Mouse (Mus musculus) olfactory bulb, adult 2 months (tissue): ENCODE results near the gene Aplp2. TPM values are rescaled to one million over a fixed set of nuclear protein-coding genes. Genes with fewer than 3 reads are reported as not detected.

Experiments
- H3K27ac ChIP-seq: fragments of 200-500 bp; 2 replicates; pipeline ENCODE4 v1.5.1; 2012; ENCODE audit warnings: low read depth, low read length; ENCODE audit not compliant: insufficient read depth
- H3K4me1 ChIP-seq: fragments of 200-500 bp; 2 replicates; pipeline ENCODE4 v1.6.1; 2012; ENCODE audit warnings: low read length; ENCODE audit not compliant: control insufficient read depth, insufficient read depth
- H3K4me3 ChIP-seq: fragments of 200-500 bp; 2 replicates; pipeline ENCODE4 v1.5.1; 2012; ENCODE audit warnings: mild to moderate bottlenecking, low read depth, low read length, moderate library complexity; ENCODE audit not compliant: insufficient read depth
- CTCF ChIP-seq: fragments of 200-500 bp; IDR thresholded peaks from 2 replicates; pipeline ENCODE4 v1.5.1; 2012; ENCODE audit warnings: low read depth, mild to moderate bottlenecking, low read length, moderate library complexity; ENCODE audit not compliant: insufficient read depth
- POLR2A ChIP-seq: fragments of 200-500 bp; IDR thresholded peaks from 2 replicates; pipeline ENCODE4 v1.6.1; 2012; ENCODE audit warnings: mild to moderate bottlenecking, low read depth, low read length, moderate library complexity; ENCODE audit not compliant: insufficient read depth
- WGBS: fragments of 180-500 bp; shearing (Covaris S2); methylation state at CpG from one replicate; pipeline ENCODE4 v1.1.7; 2018; 5-methylcytosine and 5-hydroxymethylcytosine counted together
- polyA plus RNA-seq: library from polyadenylated mRNA; stranded (reverse); fragments of >200 nt; gene quantifications from 2 replicates; pipeline ENCODE4 v1.2.4, GENCODE M21; 2012; ENCODE audit warnings: low replicate concordance; ENCODE audit not compliant: missing spikeins, insufficient read depth, insufficient read length

The Aplp2 gene
- polyA plus RNA-seq, 1 experiment, result 531 TPM

GRCm38 (mm10) chr9:31196742-31197141 lies 14.9 kb downstream of the Aplp2 start:
- H3K27ac ChIP-seq, result no peak overlapping the region
- H3K4me1 ChIP-seq, result peaks cover 4% of the 10 kb centered on the region; the same call in 1 of the 2 replicates
- no peak for TF ChIP-seq POLR2A
- H3K4me3 ChIP-seq, result no peak overlapping the region

- no peak overlapping the region for H3K4me3 ChIP-seq
- no peak for TF ChIP-seq POLR2A
- no peak for TF ChIP-seq CTCF
- no peak overlapping the region for H3K27ac ChIP-seq
- 76% methylated on average over 1 of the region's 1 CpGs for WGBS
- peaks cover 4% of the 10 kb centered on the region; the same call in 1 of the 2 replicates for H3K4me1 ChIP-seq
Observed at GRCm38 (mm10) chr9:31195573-31195972, 16.0 kb downstream of the Aplp2 start.

- 94% methylated on average over 7 of the region's 7 CpGs for WGBS
- Histone ChIP-seq H3K4me3 (no peak overlapping the region), H3K4me1 (0 out of 2 replicates have a peak, but pooled peaks cover 2% of the 10 kb centered on the region), H3K27ac (no peak overlapping the region)
- TF ChIP-seq POLR2A, result no peak
- TF ChIP-seq CTCF, result no peak
Observed at GRCm38 (mm10) chr9:31192378-31192777, 19.2 kb downstream of the Aplp2 start.

GRCm38 (mm10) chr9:31191543-31191942 lies 20.1 kb downstream of the Aplp2 start:
- TF ChIP-seq POLR2A (no peak), CTCF (no peak)
- H3K4me3 ChIP-seq, result no peak overlapping the region
- 62% methylated on average over 7 of the region's 7 CpGs for WGBS
- H3K4me1 ChIP-seq, result 0 out of 2 replicates have a peak, but pooled peaks cover 2% of the 10 kb centered on the region
- no peak overlapping the region for H3K27ac ChIP-seq

- no peak for TF ChIP-seq POLR2A
- no peak for TF ChIP-seq CTCF
- Histone ChIP-seq H3K27ac (no peak overlapping the region), H3K4me1 (0 out of 2 replicates have a peak, but pooled peaks cover 2% of the 10 kb centered on the region), H3K4me3 (no peak overlapping the region)
- WGBS, result 37% methylated on average over 2 of the region's 2 CpGs
Observed at GRCm38 (mm10) chr9:31189194-31189593, 22.4 kb downstream of the Aplp2 start.

GRCm38 (mm10) chr9:31184439-31184838 lies 27.2 kb downstream of the Aplp2 start:
- no peak overlapping the region for H3K27ac ChIP-seq
- no peak for TF ChIP-seq CTCF
- TF ChIP-seq POLR2A, result no peak
- H3K4me1 ChIP-seq, result peaks cover 2% of the 10 kb centered on the region; the same call in 1 of the 2 replicates
- H3K4me3 ChIP-seq, result no peak overlapping the region
- 96% methylated on average over 5 of the region's 5 CpGs for WGBS

GRCm38 (mm10) chr9:31183061-31183460 lies 28.6 kb downstream of the Aplp2 start:
- TF ChIP-seq CTCF (no peak), POLR2A (no peak)
- peak overlapping the region; percentile 57; the same call in 1 of the 2 replicates for H3K27ac ChIP-seq
- H3K4me3 ChIP-seq, result no peak overlapping the region
- WGBS, result 47% methylated on average over 4 of the region's 4 CpGs
- H3K4me1 ChIP-seq, result peaks cover 7% of the 10 kb centered on the region; the same call in 1 of the 2 replicates

GRCm38 (mm10) chr9:31181291-31182085 lies 30.1 kb downstream of the Aplp2 start:
- no peak for TF ChIP-seq CTCF
- TF ChIP-seq POLR2A, result no peak
- H3K4me3 ChIP-seq, result no peak overlapping the region
- WGBS, result 79% methylated on average over 10 of the region's 10 CpGs
- peaks cover 13% of the 10 kb centered on the region for H3K4me1 ChIP-seq
- H3K27ac ChIP-seq, result no peak overlapping the region

GRCm38 (mm10) chr9:31177692-31178091 lies 33.9 kb downstream of the Aplp2 start:
- TF ChIP-seq CTCF, result no peak
- TF ChIP-seq POLR2A, result no peak
- Histone ChIP-seq H3K4me1 (peaks cover 19% of the 10 kb centered on the region), H3K4me3 (no peak overlapping the region), H3K27ac (peak overlapping the region; percentile 96)
- 17% methylated on average over 6 of the region's 6 CpGs for WGBS
